Mouse (Mus musculus) neural tube, embryonic 10.5 days (tissue): ENCODE data around the gene Rtkn2.
"Not testable (repeated sequence)": the region's sequence is repeated elsewhere in the genome, so short reads cannot be mapped to it uniquely, and the experiment has no call there.

Experiments
- DNase-seq: peaks from one replicate; pipeline ENCODE4 v3.0.0-alpha.2; 2017; ENCODE audit warnings: low spot score; ENCODE audit errors: extremely low spot score

Gene Rtkn2

DNA sequence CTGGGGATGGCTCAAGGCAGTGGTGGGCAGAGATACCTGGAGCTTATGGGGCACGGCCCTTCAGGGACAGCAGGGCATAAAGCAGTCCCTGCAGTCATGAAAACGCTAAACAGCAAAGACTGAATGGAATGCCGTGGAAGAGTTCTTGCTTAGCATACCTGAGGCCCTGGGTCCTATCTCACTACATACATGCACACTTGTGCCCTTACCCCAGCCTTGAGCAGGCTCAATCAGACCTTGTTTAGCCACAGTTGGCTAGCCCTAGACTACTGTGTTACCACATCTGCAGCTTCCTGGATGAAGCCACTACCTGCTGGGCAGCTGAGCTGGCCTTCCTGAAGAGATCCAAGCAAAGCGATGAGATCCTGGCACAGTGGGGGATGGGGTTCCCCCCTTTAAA lies 93.3 kb downstream of the Rtkn2 start:
- DNase-seq, result no peak

GRCm38 (mm10) chr10:68074291-68074690 lies 94.9 kb downstream of the Rtkn2 start:
- DNase-seq, result no peak

GRCm38 (mm10) chr10:68075181-68075580 lies 95.8 kb downstream of the Rtkn2 start:
- DNase-seq, result no peak

- no peak for DNase-seq
Observed at GRCm38 (mm10) chr10:68078708-68079107, 99.3 kb downstream of the Rtkn2 start.

DNA sequence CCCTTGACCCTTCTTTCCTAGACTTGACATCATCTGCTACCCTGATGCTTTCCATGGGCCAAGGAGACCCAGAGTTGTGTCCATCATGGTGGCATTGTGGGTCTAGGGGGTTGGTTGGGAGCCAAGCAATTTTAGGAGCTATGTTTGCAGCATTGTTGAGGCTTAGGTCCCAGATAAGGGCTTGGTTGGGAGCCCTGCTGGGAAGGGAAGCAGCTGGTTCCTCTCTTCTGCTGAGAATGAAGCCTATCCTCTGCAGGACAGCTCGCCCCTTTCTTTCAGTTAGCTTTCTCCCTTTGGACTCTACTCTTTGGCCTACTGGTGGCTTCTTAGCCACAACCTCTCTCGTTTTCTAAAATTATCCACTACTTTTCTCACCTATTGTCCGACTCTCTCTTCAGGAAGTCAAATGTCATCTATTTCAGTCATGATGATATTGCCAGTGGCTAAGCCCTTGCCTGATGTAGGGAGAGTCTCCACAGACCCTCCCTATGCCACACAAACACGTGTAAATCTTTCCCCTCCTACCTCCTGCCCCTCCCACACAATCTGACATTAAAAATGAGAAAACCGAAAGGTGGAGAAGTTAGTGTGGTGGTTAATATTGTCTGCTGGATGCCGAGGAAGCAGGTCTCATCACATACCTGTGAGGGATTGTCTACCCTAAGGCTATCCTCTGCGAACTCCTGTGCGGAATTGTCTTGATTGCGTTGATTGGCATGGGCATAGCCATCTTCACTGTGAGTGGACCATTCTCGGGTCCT lies 100.7 kb downstream of the Rtkn2 start:
- DNase-seq, result no peak

DNA sequence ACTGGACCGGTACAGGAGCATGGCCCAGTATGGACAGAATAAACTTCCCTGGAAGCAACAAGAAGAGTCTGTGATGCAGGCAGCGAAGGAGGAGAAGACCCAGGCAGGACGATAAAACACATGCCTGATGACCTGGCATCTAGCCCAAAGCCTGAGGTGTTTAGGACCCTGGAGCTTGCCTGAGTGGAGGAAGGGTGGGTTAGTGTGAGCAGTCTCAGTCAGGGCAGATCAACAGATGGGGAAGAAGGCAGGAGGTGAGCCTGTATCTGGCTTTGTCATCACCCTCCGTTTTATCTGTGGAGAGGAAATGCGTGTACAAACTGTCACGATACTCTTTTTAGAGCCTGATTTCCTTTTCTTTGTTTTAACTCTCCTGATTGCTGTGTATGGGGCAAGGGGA lies 102.3 kb downstream of the Rtkn2 start:
- DNase-seq, result no peak

- DNase-seq, result no peak
Observed at GRCm38 (mm10) chr10:68085574-68085973, 106.2 kb downstream of the Rtkn2 start.

- DNase-seq, result no peak
Observed at GRCm38 (mm10) chr10:68086973-68087372, 107.6 kb downstream of the Rtkn2 start.

GRCm38 (mm10) chr10:68087722-68088121 lies 108.4 kb downstream of the Rtkn2 start:
- DNase-seq, result no peak

GRCm38 (mm10) chr10:68089435-68090196 lies 110.2 kb downstream of the Rtkn2 start:
- DNase-seq, result no peak

- DNase-seq, result no peak
Observed at GRCm38 (mm10) chr10:68090197-68090535, 110.8 kb downstream of the Rtkn2 start.

DNA sequence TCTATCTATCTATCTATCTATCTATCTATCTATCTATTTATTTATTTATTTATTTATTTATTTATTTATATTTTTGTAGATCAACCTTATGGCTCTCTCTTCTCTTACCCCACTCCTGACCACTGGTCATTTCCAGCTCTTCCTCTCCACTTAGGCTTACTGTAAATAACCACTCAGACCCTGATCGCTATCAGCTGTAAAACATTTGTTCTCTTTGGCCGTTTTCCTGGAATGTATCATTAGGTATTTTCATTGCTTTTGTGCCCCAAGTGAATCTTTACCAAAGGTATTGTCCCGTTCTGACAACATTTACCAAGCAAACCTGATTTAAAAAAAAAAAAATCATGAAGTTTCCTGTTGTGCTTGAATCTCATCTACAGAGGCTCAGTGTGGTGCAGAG lies 111.2 kb downstream of the Rtkn2 start:
- no peak for DNase-seq

- no peak for DNase-seq
Observed at GRCm38 (mm10) chr10:68091011-68091410, 111.6 kb downstream of the Rtkn2 start.

GRCm38 (mm10) chr10:68091840-68092239 lies 112.5 kb downstream of the Rtkn2 start:
- DNase-seq, result no peak

- DNase-seq, result no peak
Observed at GRCm38 (mm10) chr10:68093496-68093895, 114.1 kb downstream of the Rtkn2 start.

- DNase-seq, result no peak
Observed at GRCm38 (mm10) chr10:68095136-68095535, 115.8 kb downstream of the Rtkn2 start.

GRCm38 (mm10) chr10:68096395-68096794 lies 117.0 kb downstream of the Rtkn2 start:
- DNase-seq, result no peak

GRCm38 (mm10) chr10:68097821-68098675 lies 118.7 kb downstream of the Rtkn2 start:
- no peak for DNase-seq

- not testable (repeated sequence) for DNase-seq
Observed at GRCm38 (mm10) chr10:68099801-68100200, 120.4 kb downstream of the Rtkn2 start.

DNA sequence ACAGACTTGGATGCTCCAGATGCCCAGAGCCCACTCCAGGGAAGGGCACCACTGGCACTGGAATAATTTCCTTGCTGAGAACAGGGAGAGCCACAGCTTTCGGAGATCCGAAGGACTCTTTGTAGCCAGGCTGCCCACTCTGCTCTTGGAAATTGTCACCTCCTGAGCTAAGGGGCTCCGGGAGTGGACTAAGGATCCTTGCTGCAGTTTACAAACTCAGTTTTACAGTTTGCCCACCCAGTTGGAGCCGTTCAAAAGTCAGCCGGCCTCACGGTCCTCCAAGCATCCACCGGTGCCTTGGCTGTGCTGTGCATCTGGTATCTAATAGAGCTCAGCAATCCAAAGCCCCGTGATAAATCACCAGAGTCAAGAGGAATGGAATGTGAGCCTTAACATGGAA lies 121.1 kb downstream of the Rtkn2 start:
- DNase-seq, result no peak

GRCm38 (mm10) chr10:68101251-68101650 lies 121.9 kb downstream of the Rtkn2 start:
- no peak for DNase-seq

GRCm38 (mm10) chr10:68102566-68102965 lies 123.2 kb downstream of the Rtkn2 start:
- no peak for DNase-seq
